Mouse (Mus musculus) testis, adult 2 months (tissue): ENCODE measurements at regions not wholly inside any gene's neighbourhood (a gene's known extent, or its start where the extent isn't known, plus 50 kb on each side); places are given as distances from the start of the nearest gene placed in this dataset.

Source experiments
- H3K27ac ChIP-seq: fragments of 200-500 bp; 2 replicates; pipeline ENCODE4 v1.5.1; 2012; ENCODE audit warnings: low read depth, low read length; ENCODE audit not compliant: control insufficient read depth, insufficient read depth
- H3K27me3 ChIP-seq: fragments of 200-500 bp; 2 replicates; pipeline ENCODE4 v1.6.1; 2012; ENCODE audit warnings: mild to moderate bottlenecking, low read length, moderate library complexity; ENCODE audit not compliant: control insufficient read depth, insufficient read depth
- H3K36me3 ChIP-seq: fragments of 200-500 bp; 2 replicates; pipeline ENCODE4 v1.6.1; 2012; ENCODE audit warnings: mild to moderate bottlenecking, low read length; ENCODE audit not compliant: control insufficient read depth, insufficient read depth
- H3K4me1 ChIP-seq: fragments of 200-500 bp; 2 replicates; pipeline ENCODE4 v1.6.1; 2012; ENCODE audit warnings: low read length; ENCODE audit not compliant: control insufficient read depth, insufficient read depth
- H3K4me3 ChIP-seq: fragments of 200-500 bp; 2 replicates; pipeline ENCODE4 v1.5.1; 2012; ENCODE audit warnings: low read depth, mild to moderate bottlenecking, low read length, moderate library complexity, mixed read lengths; ENCODE audit not compliant: control insufficient read depth
- CTCF ChIP-seq: fragments of 200-500 bp; IDR thresholded peaks from 2 replicates; pipeline ENCODE4 v1.5.1; 2012; ENCODE audit warnings: low read depth, mild to moderate bottlenecking, inconsistent platforms, low read length, moderate library complexity; ENCODE audit not compliant: control insufficient read depth, insufficient read depth, insufficient replicate concordance
- POLR2A ChIP-seq: fragments of 200-500 bp; IDR thresholded peaks from 2 replicates; pipeline ENCODE4 v1.6.1; 2012; ENCODE audit warnings: low read depth, mild to moderate bottlenecking, inconsistent platforms, low read length, moderate library complexity; ENCODE audit not compliant: control insufficient read depth

GRCm38 (mm10) chr13:42358588-42358987, 57.3 kb downstream of the Edn1 start:
- TF ChIP-seq CTCF (no peak), POLR2A (no peak)
- H3K27ac ChIP-seq: no peak overlapping the region
- H3K4me3 ChIP-seq: no peak overlapping the region
- H3K4me1 ChIP-seq: no peaks in the 10 kb centered on the region
- H3K27me3 ChIP-seq: no peaks in the 10 kb centered on the region
- no peaks in the 10 kb centered on the region for H3K36me3 ChIP-seq

- no peaks in the 10 kb centered on the region for H3K4me1 ChIP-seq
- H3K36me3 ChIP-seq: no peaks in the 10 kb centered on the region
- no peaks in the 10 kb centered on the region for H3K27me3 ChIP-seq
- H3K4me3 ChIP-seq: no peak overlapping the region
- no peak overlapping the region for H3K27ac ChIP-seq
- TF ChIP-seq CTCF: no peak
- no peak for TF ChIP-seq POLR2A
Observed at GRCm38 (mm10) chr13:42367655-42368554, 66.6 kb downstream of the Edn1 start.

GRCm38 (mm10) chr13:42369826-42370225, 68.5 kb downstream of the Edn1 start:
- Histone ChIP-seq H3K4me1 (no peaks in the 10 kb centered on the region), H3K4me3 (no peak overlapping the region), H3K27ac (no peak overlapping the region), H3K27me3 (no peaks in the 10 kb centered on the region), H3K36me3 (no peaks in the 10 kb centered on the region)
- TF ChIP-seq CTCF: no peak
- no peak for TF ChIP-seq POLR2A

GRCm38 (mm10) chr13:42372201-42372600, 70.9 kb downstream of the Edn1 start:
- H3K27ac ChIP-seq: no peak overlapping the region
- no peak overlapping the region for H3K4me3 ChIP-seq
- TF ChIP-seq POLR2A: no peak
- no peak for TF ChIP-seq CTCF
- H3K4me1 ChIP-seq: no peaks in the 10 kb centered on the region
- H3K27me3 ChIP-seq: no peaks in the 10 kb centered on the region
- no peaks in the 10 kb centered on the region for H3K36me3 ChIP-seq

- no peaks in the 10 kb centered on the region for H3K27me3 ChIP-seq
- H3K4me3 ChIP-seq: no peak overlapping the region
- H3K27ac ChIP-seq: no peak overlapping the region
- TF ChIP-seq POLR2A: no peak
- no peak for TF ChIP-seq CTCF
- H3K36me3 ChIP-seq: no peaks in the 10 kb centered on the region
- no peaks in the 10 kb centered on the region for H3K4me1 ChIP-seq
Observed at GRCm38 (mm10) chr13:42374181-42374596, 72.9 kb downstream of the Edn1 start.

GRCm38 (mm10) chr13:42379675-42380074, 78.4 kb downstream of the Edn1 start:
- no peak for TF ChIP-seq CTCF
- Histone ChIP-seq H3K27me3 (no peaks in the 10 kb centered on the region), H3K4me3 (no peak overlapping the region), H3K4me1 (no peaks in the 10 kb centered on the region), H3K27ac (no peak overlapping the region), H3K36me3 (no peaks in the 10 kb centered on the region)

- H3K4me1 ChIP-seq: no peaks in the 10 kb centered on the region
- TF ChIP-seq CTCF (no peak), POLR2A (no peak)
- H3K27ac ChIP-seq: no peak overlapping the region
- no peaks in the 10 kb centered on the region for H3K27me3 ChIP-seq
- no peaks in the 10 kb centered on the region for H3K36me3 ChIP-seq
- no peak overlapping the region for H3K4me3 ChIP-seq
Observed at GRCm38 (mm10) chr13:42383099-42383498, 81.8 kb downstream of the Edn1 start.
